Mouse (Mus musculus) ovary, postnatal 10 days (tissue): ENCODE data around the gene Prrt1.

Experiments
- DNase-seq: peaks from one replicate; pipeline ENCODE4 v3.0.0; 2022; ENCODE audit warnings: low spot score

Gene Prrt1

GRCm38 (mm10) chr17:34671151-34672066 is 42.1 kb downstream of the Prrt1 start:
- no peak for DNase-seq

GRCm38 (mm10) chr17:34672246-34672792 is 43.0 kb downstream of the Prrt1 start:
- no peak for DNase-seq

GRCm38 (mm10) chr17:34673139-34673538 is 43.8 kb downstream of the Prrt1 start:
- no peak for DNase-seq

GRCm38 (mm10) chr17:34674524-34675204 is 45.3 kb downstream of the Prrt1 start:
- no peak for DNase-seq

- no peak for DNase-seq
These were observed 46.1 kb downstream of the Prrt1 start for GRCm38 (mm10) chr17:34675205-34676092.

GRCm38 (mm10) chr17:34676093-34676460 is 46.7 kb downstream of the Prrt1 start:
- no peak for DNase-seq

- no peak for DNase-seq
These were observed 47.3 kb downstream of the Prrt1 start for GRCm38 (mm10) chr17:34676671-34677070.

GRCm38 (mm10) chr17:34680191-34680590 is 50.9 kb downstream of the Prrt1 start:
- DNase-seq: no peak

- DNase-seq: no peak
These were observed 51.3 kb downstream of the Prrt1 start for GRCm38 (mm10) chr17:34680621-34681020.

- DNase-seq: no peak
These were observed 51.8 kb downstream of the Prrt1 start for GRCm38 (mm10) chr17:34681132-34681571.

GRCm38 (mm10) chr17:34681881-34682536 is 52.7 kb downstream of the Prrt1 start:
- no peak for DNase-seq
